Mouse (Mus musculus): Measurements from ENCODE around the gene Kansl2. TPM values are rescaled to one million over a fixed set of nuclear protein-coding genes. Genes with fewer than 3 reads are reported as not detected.
"Not testable (repeated sequence)": the region's sequence is repeated elsewhere in the genome, so short reads cannot be mapped to it uniquely, and the experiment has no call there.

Kansl2 gene
- polyA plus RNA-seq, 1 experiment from 2014 or later, result 69.6 TPM

DNA sequence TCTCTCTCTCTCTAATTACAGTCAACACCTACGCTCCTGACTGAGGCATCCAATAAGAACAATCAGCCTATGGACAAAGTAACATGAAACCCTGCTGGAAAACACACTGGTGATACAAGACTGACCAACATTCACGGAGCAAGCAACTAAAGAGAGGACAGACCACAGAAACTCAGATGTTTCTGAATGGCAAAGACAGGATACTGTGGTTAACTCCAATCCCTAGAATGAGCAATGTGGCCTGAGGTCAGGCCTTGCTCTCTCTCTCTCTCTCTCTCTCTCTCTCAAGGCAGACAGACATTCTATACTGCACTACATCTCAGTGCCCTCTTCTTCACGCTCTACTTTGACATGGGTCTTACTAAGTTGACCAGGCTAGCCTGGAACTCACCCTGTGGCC lies 12.8 kb downstream of the Kansl2 start:
- H3K9ac ChIP-seq (ENCODE audit: low read depth, low read length), result no peak overlapping the region
- H3K36me3 ChIP-seq (ENCODE audit: control insufficient read depth, insufficient read depth, low read length), result peaks cover 35% of the 10 kb centered on the region
- no peaks in the 10 kb centered on the region for H3K9me3 ChIP-seq (ENCODE audit: control insufficient read depth, low read length)
- no peak overlapping the region for H3K4me3 ChIP-seq (ENCODE audit: low read length)
- no peaks in the 10 kb centered on the region for H3K27me3 ChIP-seq (replicated peaks; ENCODE audit: control insufficient read depth, insufficient read depth, low read length)
- ATAC-seq, result no peak
- H3K27ac ChIP-seq (ENCODE audit: low read length), result no peak overlapping the region
- H3K4me2 ChIP-seq (ENCODE audit: low read depth, low read length), result no peak overlapping the region
- WGBS, result 94% methylated on average over 3 of the region's 3 CpGs
- H3K4me1 ChIP-seq (ENCODE audit: control insufficient read depth, insufficient read depth, low read length), result no peaks in the 10 kb centered on the region

GRCm38 (mm10) chr15:98517380-98518355 lies 16.4 kb downstream of the Kansl2 start:
- peak; percentile 55 for ATAC-seq
- Histone ChIP-seq H3K4me3 (ENCODE audit: low read length) (no peak overlapping the region), H3K36me3 (ENCODE audit: control insufficient read depth, insufficient read depth, low read length) (peaks cover 18% of the 10 kb centered on the region), H3K27me3 (replicated peaks; ENCODE audit: control insufficient read depth, insufficient read depth, low read length) (no peaks in the 10 kb centered on the region), H3K9me3 (ENCODE audit: control insufficient read depth, low read length) (no peaks in the 10 kb centered on the region), H3K27ac (ENCODE audit: low read length) (no peak overlapping the region), H3K4me2 (ENCODE audit: low read depth, low read length) (no peak overlapping the region), H3K9ac (ENCODE audit: low read depth, low read length) (no peak overlapping the region), H3K4me1 (ENCODE audit: control insufficient read depth, insufficient read depth, low read length) (no peaks in the 10 kb centered on the region)
- WGBS, result 69% methylated on average over 16 of the region's 16 CpGs

DNA sequence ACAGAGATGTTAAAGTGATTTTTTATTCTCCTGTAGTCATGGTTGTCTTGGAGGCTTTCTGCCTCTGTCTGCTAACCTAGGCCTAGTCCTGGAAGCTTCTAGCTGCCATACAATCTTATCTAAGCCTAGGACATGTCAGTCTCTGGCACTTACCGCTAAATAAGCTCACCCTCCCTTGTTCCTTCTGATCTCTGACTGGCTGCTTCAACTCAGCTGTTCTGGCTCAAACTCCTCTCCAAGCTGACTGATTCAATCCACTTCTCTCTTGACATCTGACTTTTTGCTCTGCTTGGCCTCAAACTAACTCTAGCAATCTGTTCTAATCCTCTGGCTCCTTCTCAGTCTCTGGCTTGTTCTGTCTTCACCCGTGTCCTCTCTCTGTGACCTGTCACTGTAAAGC lies 19.2 kb downstream of the Kansl2 start:
- not testable (repeated sequence) for ATAC-seq
- WGBS, result 85% methylated on average over 2 of the region's 2 CpGs

DNA sequence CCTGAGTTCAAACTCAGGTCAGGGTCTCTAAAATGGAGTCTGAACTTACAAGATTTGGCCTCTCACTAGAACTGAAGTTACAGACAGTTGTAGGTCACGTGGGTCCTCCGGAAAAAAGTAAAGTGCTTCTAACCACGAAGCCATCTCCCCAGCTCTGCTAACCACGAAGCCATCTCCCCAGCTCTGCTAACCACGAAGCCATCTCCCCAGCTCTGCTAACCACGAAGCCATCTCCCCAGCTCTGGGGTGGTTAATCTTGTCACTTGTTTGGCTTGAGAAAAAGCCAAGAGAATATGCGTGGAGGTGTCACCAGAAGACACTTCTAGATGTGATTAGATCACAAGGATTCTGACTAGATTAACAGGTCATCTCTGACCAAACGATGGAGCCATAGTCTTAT lies 19.9 kb downstream of the Kansl2 start:
- ATAC-seq, result no peak
- peaks cover 5% of the 10 kb centered on the region; the same call in 1 of the 2 replicates for H3K36me3 ChIP-seq (ENCODE audit: control insufficient read depth, insufficient read depth, low read length)
- H3K4me3 ChIP-seq (ENCODE audit: low read length), result no peak overlapping the region
- H3K4me1 ChIP-seq (ENCODE audit: control insufficient read depth, insufficient read depth, low read length), result peaks cover 5% of the 10 kb centered on the region; the same call in 1 of the 2 replicates
- H3K27me3 ChIP-seq (replicated peaks; ENCODE audit: control insufficient read depth, insufficient read depth, low read length), result no peaks in the 10 kb centered on the region
- WGBS, result 85% methylated on average over 8 of the region's 8 CpGs
- H3K27ac ChIP-seq (ENCODE audit: low read length), result no peak overlapping the region
- no peak overlapping the region for H3K4me2 ChIP-seq (ENCODE audit: low read depth, low read length)
- no peaks in the 10 kb centered on the region for H3K9me3 ChIP-seq (ENCODE audit: control insufficient read depth, low read length)
- no peak overlapping the region for H3K9ac ChIP-seq (ENCODE audit: low read depth, low read length)

More for the DNA sequence above, 19.2 kb downstream of the Kansl2 start:
- not testable (repeated sequence) for H3K4me1 ChIP-seq (ENCODE audit: control insufficient read depth, insufficient read depth, low read length); H3K4me2 ChIP-seq (ENCODE audit: low read depth, low read length); H3K9me3 ChIP-seq (ENCODE audit: control insufficient read depth, low read length); H3K27ac ChIP-seq (ENCODE audit: low read length); H3K9ac ChIP-seq (ENCODE audit: low read depth, low read length); H3K27me3 ChIP-seq (replicated peaks; ENCODE audit: control insufficient read depth, insufficient read depth, low read length); H3K4me3 ChIP-seq (ENCODE audit: low read length)
- H3K36me3 ChIP-seq (ENCODE audit: control insufficient read depth, insufficient read depth, low read length), result peaks cover 10% of the 10 kb centered on the region

DNA sequence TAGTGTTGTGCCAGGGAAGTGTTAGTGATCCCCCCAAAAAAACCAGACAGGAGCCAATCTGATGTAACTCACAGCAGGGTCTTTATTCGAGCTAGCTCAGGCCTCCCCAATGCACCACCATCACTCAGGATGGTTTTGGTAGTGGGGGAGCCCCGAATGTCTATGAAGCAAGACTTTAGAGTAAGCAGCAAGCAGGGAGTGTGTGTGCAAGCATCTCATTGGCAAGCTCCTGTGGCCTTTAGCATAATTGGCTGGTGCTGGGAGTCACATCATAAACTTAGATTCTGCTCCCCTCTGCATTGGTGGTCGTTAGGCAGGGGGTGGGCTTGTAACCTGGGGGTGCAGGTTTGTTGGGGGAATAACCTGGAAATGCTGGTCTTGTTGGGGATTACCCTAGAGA lies 20.4 kb downstream of the Kansl2 start:
- 58% methylated on average over 3 of the region's 3 CpGs for WGBS
- H3K9me3 ChIP-seq (ENCODE audit: control insufficient read depth, low read length); H3K4me1 ChIP-seq (ENCODE audit: control insufficient read depth, insufficient read depth, low read length); H3K27me3 ChIP-seq (replicated peaks; ENCODE audit: control insufficient read depth, insufficient read depth, low read length); H3K4me2 ChIP-seq (ENCODE audit: low read depth, low read length); H3K36me3 ChIP-seq (ENCODE audit: control insufficient read depth, insufficient read depth, low read length); ATAC-seq; H3K9ac ChIP-seq (ENCODE audit: low read depth, low read length); H3K4me3 ChIP-seq (ENCODE audit: low read length); H3K27ac ChIP-seq (ENCODE audit: low read length): not testable (repeated sequence)

DNA sequence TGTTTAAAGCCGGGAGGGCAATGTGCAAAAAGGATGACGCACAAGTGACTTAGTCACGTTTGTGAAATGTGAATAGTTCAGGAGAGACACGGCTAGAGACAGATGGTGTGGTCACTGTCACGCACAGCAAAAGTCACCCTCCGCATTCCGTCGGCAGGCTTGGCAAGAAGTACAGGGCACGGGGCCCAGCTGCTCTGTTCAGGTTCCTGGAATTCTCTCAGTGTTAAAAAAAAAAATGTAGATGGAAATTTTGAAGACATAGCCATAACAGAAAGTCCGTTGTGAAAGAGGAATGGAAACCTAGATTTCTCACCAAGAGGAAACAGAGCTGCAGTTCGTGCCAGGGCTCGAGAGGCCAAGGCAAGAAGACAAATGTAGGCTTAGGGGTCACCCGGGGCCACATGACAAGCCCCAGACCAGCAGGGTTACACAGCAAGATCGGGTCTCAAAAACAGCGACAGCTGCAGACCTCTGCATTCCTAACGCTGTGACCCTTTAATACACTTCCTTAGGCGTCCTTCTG lies 21.2 kb downstream of the Kansl2 start:
- Histone ChIP-seq H3K27me3 (replicated peaks; ENCODE audit: control insufficient read depth, insufficient read depth, low read length) (no peaks in the 10 kb centered on the region), H3K36me3 (ENCODE audit: control insufficient read depth, insufficient read depth, low read length) (no peaks in the 10 kb centered on the region), H3K9ac (ENCODE audit: low read depth, low read length) (no peak overlapping the region), H3K4me3 (ENCODE audit: low read length) (no peak overlapping the region), H3K9me3 (ENCODE audit: control insufficient read depth, low read length) (no peaks in the 10 kb centered on the region), H3K27ac (ENCODE audit: low read length) (no peak overlapping the region), H3K4me2 (ENCODE audit: low read depth, low read length) (no peak overlapping the region), H3K4me1 (ENCODE audit: control insufficient read depth, insufficient read depth, low read length) (peaks cover 5% of the 10 kb centered on the region; the same call in 1 of the 2 replicates)
- whole genome bisulfite sequencing, result 39% methylated on average over 17 of the region's 17 CpGs
- no peak for ATAC-seq

DNA sequence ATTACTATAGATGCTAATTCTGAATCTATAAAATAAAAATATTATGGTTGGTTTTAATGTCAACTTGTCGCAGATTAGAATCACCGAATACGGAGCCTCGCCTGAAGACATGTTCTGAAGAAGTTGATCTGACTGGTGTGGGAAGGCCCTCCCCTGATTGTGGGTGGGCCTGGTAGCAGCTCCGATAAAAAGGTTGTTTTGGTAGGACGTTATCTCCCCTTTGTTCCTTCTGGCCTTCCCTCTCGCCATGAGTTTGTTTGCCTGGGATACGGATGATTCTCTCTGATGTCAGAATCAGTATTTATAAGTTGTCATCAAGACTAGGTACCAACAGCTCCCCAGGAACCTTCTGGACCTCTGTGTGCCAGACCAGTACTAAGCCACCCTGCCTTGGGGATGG lies 21.8 kb downstream of the Kansl2 start:
- 70% methylated on average over 8 of the region's 8 CpGs for WGBS
- no peaks in the 10 kb centered on the region for H3K27me3 ChIP-seq (replicated peaks; ENCODE audit: control insufficient read depth, insufficient read depth, low read length)
- H3K9me3 ChIP-seq (ENCODE audit: control insufficient read depth, low read length), result no peaks in the 10 kb centered on the region
- no peak overlapping the region for H3K4me3 ChIP-seq (ENCODE audit: low read length)
- H3K4me2 ChIP-seq (ENCODE audit: low read depth, low read length), result no peak overlapping the region
- peaks cover 5% of the 10 kb centered on the region; the same call in 1 of the 2 replicates for H3K4me1 ChIP-seq (ENCODE audit: control insufficient read depth, insufficient read depth, low read length)
- no peak for ATAC-seq
- no peaks in the 10 kb centered on the region for H3K36me3 ChIP-seq (ENCODE audit: control insufficient read depth, insufficient read depth, low read length)
- no peak overlapping the region for H3K27ac ChIP-seq (ENCODE audit: low read length)
- no peak overlapping the region for H3K9ac ChIP-seq (ENCODE audit: low read depth, low read length)

DNA sequence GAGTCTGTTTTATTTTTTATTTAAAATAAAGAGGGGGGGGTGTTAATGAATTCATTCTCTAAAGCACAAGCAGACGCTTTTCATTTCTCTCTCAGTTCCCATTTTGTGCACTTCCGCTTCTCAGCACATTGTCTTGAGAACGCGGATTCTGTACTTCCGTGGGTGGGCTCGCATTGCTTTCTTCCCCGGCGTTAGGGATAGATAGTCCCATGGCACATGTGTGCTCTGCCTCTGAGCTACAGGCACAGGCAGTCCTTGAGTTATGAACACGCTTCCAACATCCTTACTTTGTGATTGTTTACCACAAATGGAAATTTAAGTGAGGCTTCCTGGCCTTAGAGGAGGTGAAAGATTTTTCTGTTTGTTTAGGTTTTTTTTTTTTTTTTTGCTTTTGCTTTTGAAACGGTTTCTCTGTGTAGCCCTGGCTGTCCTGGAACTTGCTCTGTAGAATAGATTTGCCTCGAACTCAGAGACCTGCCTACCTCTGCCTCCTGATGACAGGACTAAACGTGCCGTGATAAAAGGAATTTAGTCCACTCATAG lies 22.6 kb downstream of the Kansl2 start:
- no peak overlapping the region for H3K9ac ChIP-seq (ENCODE audit: low read depth, low read length)
- H3K27me3 ChIP-seq (replicated peaks; ENCODE audit: control insufficient read depth, insufficient read depth, low read length), result no peaks in the 10 kb centered on the region
- H3K4me2 ChIP-seq (ENCODE audit: low read depth, low read length), result no peak overlapping the region
- WGBS, result 66% methylated on average over 13 of the region's 13 CpGs
- peaks cover 5% of the 10 kb centered on the region; the same call in 1 of the 2 replicates for H3K4me1 ChIP-seq (ENCODE audit: control insufficient read depth, insufficient read depth, low read length)
- no peaks in the 10 kb centered on the region for H3K36me3 ChIP-seq (ENCODE audit: control insufficient read depth, insufficient read depth, low read length)
- no peak overlapping the region for H3K4me3 ChIP-seq (ENCODE audit: low read length)
- no peak for ATAC-seq
- no peaks in the 10 kb centered on the region for H3K9me3 ChIP-seq (ENCODE audit: control insufficient read depth, low read length)
- 0 out of 2 replicates have a peak overlapping the region, but pooled peaks have one; percentile 9 for H3K27ac ChIP-seq (ENCODE audit: low read length)

Measured in intestine, embryonic 16.5 days (tissue).